Mouse (Mus musculus) Patski (cell line): ENCODE measurements around the gene Cavin2. TPM values are rescaled to one million over a fixed set of nuclear protein-coding genes. Genes with fewer than 3 reads are reported as not detected.

Source experiments
- ATAC-seq: fragments of 100-300 bp; one replicate; pipeline ENCODE4 v1.8.0; 2021
- CTCF ChIA-PET: fragments of 350-600 bp; sonication (Branson Sonifier 250); formaldehyde crosslinking; loops from one replicate; lab custom pipeline; 2022; ENCODE audit warnings: inconsistent platforms; lab: Charles Lee
- POLR2A ChIA-PET: fragments of 350-600 bp; sonication (Branson Sonifier 250); formaldehyde crosslinking; loops from one replicate; lab custom pipeline; 2022; ENCODE audit warnings: antibody characterized with exemption, inconsistent platforms; lab: Charles Lee
- DNase-seq: peaks from one replicate; pipeline ENCODE4 v3.0.0-alpha.2; 2011; ENCODE audit warnings: low read depth, low spot score
- H3K27me3 ChIP-seq: fragments of 371-371 bp; one replicate; pipeline ENCODE4 v1.5.1; 2021
- CTCF ChIP-seq: fragments of 100-300 bp; IDR thresholded peaks from one replicate; pipeline ENCODE4 v1.5.1; 2021
- in situ Hi-C: fragments of 300-500 bp; cut with MboI; formaldehyde crosslinking; loops from 3 replicates; pipeline ENCODE4 v1.11.1; 2018; ENCODE audit warnings: low pct_unique_long_range_greater_than_20kb, mixed read lengths
- polyA plus RNA-seq: library from polyadenylated mRNA; unstranded; gene quantifications from one replicate; pipeline ENCODE4 v1.2.3, GENCODE M21; 2021

Cavin2 gene
- polyA plus RNA-seq, 1 experiment from 2014 or later: 17.6 TPM

DNA sequence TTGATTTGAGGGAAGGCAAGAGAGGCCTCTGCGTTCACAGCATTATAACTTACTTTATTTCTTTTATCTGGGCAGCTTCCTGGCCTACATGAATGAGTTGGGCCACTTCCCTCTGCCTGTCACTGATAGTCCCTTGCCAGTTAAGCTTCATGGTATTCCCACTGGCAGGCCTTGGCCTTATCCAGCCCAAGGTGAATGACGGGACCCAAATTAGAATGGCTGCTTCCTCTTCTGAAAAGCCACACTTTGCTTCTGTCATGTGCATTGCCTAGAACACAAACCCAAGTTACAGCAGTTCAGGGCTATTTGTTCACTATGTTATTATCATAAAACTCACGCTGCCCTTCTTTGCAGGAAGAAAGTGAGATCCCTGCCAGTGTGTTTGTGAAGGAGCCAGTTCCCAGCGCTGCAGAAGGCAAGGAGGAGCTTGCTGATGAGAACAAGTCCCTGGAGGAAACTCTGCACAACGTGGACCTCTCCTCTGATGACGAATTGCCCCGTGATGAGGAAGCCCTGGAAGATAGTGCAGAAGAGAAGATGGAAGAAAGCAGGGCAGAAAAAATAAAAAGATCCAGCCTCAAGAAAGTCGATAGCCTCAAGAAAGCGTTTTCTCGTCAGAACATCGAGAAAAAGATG lies 11.5 kb downstream of the Cavin2 start:
- no peaks in the 10 kb centered on the region for H3K27me3 ChIP-seq
- TF ChIP-seq CTCF: no peak
- CTCF ChIA-PET: interaction anchor here (1.4 to 1.7 kb wide), 2 partner anchors 10 to 17 kb away, joined by 4 to 5 read pairs; no protein-coding TSS in a partner anchor
- in situ Hi-C loops: no loop called here
- POLR2A ChIA-PET: no interaction called here
- no peak for DNase-seq
- no peak for ATAC-seq

GRCm38 (mm10) chr1:51307056-51307455 lies 18.1 kb downstream of the Cavin2 start:
- ATAC-seq (no peak), DNase-seq (no peak)
- CTCF ChIA-PET: interaction anchor here (0.6 kb wide), 1 partner anchor 22 kb away, joined by 3 read pairs; no protein-coding TSS in a partner anchor
- TF ChIP-seq CTCF: no peak
- in situ Hi-C loops: no loop called here
- POLR2A ChIA-PET: no interaction called here
- H3K27me3 ChIP-seq: no peaks in the 10 kb centered on the region

DNA sequence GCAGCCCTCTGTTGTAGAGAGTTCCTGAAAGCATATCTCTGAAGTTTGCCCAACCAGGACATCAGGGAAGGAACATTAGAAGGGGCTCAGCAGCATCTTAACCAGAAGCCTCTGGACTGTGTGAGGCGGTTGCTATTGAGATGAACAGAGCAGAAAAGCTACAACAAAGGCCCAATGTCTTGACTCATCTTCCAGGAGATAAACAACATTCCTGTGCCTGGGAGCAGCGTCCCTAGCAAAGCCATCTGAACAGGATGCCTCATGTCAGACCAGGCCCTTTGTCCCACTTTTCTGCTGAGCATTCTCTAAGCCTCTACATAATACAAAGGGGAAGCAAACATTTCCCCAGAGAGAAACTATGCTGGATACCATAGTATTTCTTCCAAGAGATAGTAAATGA lies 26.6 kb downstream of the Cavin2 start:
- ChIA-PET POLR2A (no interaction called here), CTCF (interaction anchor here (1.1 to 1.3 kb wide), 2 partner anchors 18 to 19 kb away, joined by 3 to 4 read pairs; no protein-coding TSS in a partner anchor)
- TF ChIP-seq CTCF: no peak
- in situ Hi-C loops: no loop called here
- no peaks in the 10 kb centered on the region for H3K27me3 ChIP-seq
- ATAC-seq (peak; percentile 78), DNase-seq (no peak)

DNA sequence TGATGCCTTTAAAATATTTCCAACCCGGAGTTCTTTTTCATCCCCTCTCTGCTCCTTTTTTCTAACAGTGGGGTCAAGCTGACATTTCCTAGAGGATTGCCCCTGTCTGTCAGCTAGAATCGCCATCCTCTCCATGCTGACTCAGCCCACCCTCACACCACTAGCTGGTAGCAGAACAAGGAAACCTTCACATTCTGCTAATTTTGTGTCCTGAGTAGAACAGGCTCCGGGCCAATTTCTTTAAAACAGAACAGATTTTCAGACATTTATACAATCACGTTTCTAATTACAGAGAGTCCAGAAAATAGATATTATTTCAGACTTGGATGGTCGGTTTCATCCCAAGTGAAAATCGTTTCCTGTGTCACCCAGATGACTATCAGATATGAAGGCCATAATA lies 34.6 kb downstream of the Cavin2 start:
- CTCF ChIA-PET: no interaction called here
- no peak for TF ChIP-seq CTCF
- in situ Hi-C loops: no loop called here

GRCm38 (mm10) chr1:51328541-51328940 lies 39.6 kb downstream of the Cavin2 start:
- H3K27me3 ChIP-seq: no peaks in the 10 kb centered on the region
- ATAC-seq (no peak), DNase-seq (no peak)
- ChIA-PET CTCF (interaction anchor here (1.2 to 9.0 kb wide), 3 partner anchors 297 to 457 kb away, joined by 3 to 126 read pairs (median 4); no protein-coding TSS in a partner anchor), POLR2A (no interaction called here)
- no peak for TF ChIP-seq CTCF
- in situ Hi-C loops: no loop called here

More for the DNA sequence above, 34.6 kb downstream of the Cavin2 start:
- H3K27me3 ChIP-seq: no peaks in the 10 kb centered on the region
- POLR2A ChIA-PET: no interaction called here
- DNase-seq: no peak
- no peak for ATAC-seq

DNA sequence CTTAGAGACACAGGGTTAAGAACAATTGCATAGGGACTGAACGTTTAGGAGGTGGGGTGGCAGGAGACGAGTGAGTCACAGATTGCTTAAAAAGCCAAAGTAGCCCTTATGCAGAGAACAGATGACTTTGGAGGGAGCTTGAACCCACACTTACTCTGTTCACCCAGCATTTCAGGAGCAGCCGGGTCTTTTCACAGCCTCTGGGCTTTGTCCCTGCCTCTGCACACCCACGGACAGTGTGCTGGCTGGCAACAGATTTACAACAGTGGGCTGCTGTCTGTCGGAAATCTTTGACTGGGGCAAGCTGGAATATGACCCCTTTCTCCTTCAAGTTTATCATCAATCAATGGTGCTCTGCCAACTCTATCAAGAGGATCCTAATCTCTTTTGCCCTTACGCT lies 44.1 kb downstream of the Cavin2 start:
- no peak for DNase-seq
- no peak for TF ChIP-seq CTCF
- no peaks in the 10 kb centered on the region for H3K27me3 ChIP-seq
- ATAC-seq: no peak
- ChIA-PET POLR2A (interaction anchor here (0.6 to 1.6 kb wide), 2 partner anchors 366 to 371 kb away, joined by 3 to 6 read pairs; no protein-coding TSS in a partner anchor), CTCF (interaction anchor here (0.8 to 9.0 kb wide), 17 partner anchors 11 to 391 kb away, joined by 3 to 126 read pairs (median 4); no protein-coding TSS in a partner anchor)
- in situ Hi-C loops: loop anchor here (5.0 kb wide), 1 partner anchor 371 kb away; no protein-coding TSS in a partner anchor

DNA sequence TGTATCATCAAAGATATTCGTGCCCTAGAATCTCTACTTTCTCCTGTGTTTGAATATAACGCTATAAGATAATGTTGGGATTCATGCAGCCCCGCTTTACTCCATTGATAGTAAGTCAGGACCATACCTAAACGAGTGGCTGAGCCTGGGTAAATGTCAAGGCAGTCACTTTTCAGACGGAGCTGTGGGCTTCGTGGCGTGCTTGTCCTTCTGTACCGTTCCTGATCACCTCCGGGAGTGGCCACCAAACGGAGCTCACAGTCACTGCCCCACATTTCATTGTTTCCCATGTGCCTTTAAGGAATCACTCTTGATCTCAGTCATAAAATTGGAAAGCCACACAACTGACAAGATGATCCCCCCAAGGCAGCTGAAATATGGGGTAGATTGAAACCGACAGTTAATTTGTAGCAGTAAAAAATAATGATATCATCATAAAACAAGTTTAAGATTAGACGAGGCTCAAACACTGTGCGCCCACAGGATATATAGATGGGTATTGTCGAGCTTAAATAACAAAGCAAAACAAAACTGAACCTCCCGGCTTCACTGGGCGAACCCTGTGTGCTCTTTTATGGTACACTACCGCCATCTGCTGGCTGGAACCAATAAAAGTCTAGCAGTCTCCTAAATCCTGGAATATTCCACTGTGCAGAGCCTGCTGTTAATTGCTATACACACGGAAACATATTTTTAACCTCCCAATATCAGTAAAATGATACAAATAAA lies 44.8 kb downstream of the Cavin2 start:
- CTCF ChIA-PET: interaction anchor here (0.7 to 9.0 kb wide), 30 partner anchors 9 to 404 kb away, joined by 3 to 126 read pairs (median 4); no protein-coding TSS in a partner anchor
- peak; percentile 95 for ATAC-seq
- POLR2A ChIA-PET: interaction anchor here (0.6 to 1.6 kb wide), 4 partner anchors 285 to 371 kb away, joined by 3 to 6 read pairs (median 4); no protein-coding TSS in a partner anchor
- peak; percentile 89 for TF ChIP-seq CTCF
- no peaks in the 10 kb centered on the region for H3K27me3 ChIP-seq
- in situ Hi-C loops: loop anchor here (5.0 kb wide), 1 partner anchor 371 kb away; no protein-coding TSS in a partner anchor
- no peak for DNase-seq

DNA sequence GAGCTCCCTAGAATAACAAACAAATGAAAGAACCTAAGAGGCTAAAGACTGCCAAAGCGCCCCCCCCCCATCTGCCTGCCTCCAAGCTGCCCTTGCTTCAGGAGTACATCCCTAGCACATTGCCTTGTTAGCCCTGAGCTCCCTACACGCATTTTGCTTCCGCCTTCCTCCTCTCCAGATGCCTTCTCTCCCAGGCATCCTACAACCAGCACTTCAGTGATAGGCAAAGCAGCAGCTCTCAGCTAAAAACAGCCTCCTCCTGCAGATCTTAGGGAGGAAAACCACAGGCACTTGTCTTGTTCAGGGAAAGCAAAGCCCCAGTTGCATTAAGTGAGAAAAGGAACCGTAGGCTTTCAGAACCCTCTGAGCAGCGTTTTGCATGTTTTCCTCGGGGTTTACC lies 45.4 kb downstream of the Cavin2 start:
- ATAC-seq (peak; percentile 65), DNase-seq (no peak)
- in situ Hi-C loops: loop anchor here (5.0 kb wide), 1 partner anchor 372 kb away; no protein-coding TSS in a partner anchor
- H3K27me3 ChIP-seq: no peaks in the 10 kb centered on the region
- no peak for TF ChIP-seq CTCF
- ChIA-PET POLR2A (interaction anchor here (0.6 to 1.6 kb wide), 3 partner anchors 285 to 372 kb away, joined by 3 to 6 read pairs (median 4); no protein-coding TSS in a partner anchor), CTCF (interaction anchor here (1.0 to 9.0 kb wide), 21 partner anchors 9 to 404 kb away, joined by 3 to 126 read pairs (median 4); no protein-coding TSS in a partner anchor)

DNA sequence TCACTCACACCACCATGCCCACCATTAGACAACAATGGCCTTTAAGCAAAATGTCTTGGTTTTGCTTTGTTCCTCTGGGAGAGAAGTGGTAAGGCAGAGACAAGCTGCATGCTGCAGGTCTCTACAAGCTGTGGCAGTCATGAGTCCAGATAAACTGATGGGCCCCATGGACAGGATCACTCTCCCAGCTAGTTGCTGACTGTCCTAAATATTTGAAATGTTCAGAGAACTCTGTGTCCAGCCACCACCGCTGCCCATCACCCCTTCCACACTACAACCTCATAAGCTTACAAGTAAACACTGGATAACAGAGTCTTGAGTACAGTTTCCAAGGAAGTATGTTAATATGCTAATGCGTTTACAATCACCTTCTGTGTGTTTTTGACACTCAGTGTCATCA lies 46.2 kb downstream of the Cavin2 start:
- ChIA-PET POLR2A (no interaction called here), CTCF (interaction anchor here (1.0 to 9.0 kb wide), 4 partner anchors 123 to 370 kb away, joined by 3 to 126 read pairs (median 10); no protein-coding TSS in a partner anchor)
- in situ Hi-C loops: loop anchor here (5.0 kb wide), 1 partner anchor 262 kb away; no protein-coding TSS in a partner anchor
- ATAC-seq: no peak
- no peak for TF ChIP-seq CTCF
- H3K27me3 ChIP-seq: no peaks in the 10 kb centered on the region
- DNase-seq: no peak

GRCm38 (mm10) chr1:51344160-51344559 lies 55.2 kb downstream of the Cavin2 start:
- no peak for ATAC-seq
- POLR2A ChIA-PET: no interaction called here
- no peak for DNase-seq
- no peaks in the 10 kb centered on the region for H3K27me3 ChIP-seq
- no peak for TF ChIP-seq CTCF
- in situ Hi-C loops: no loop called here
- CTCF ChIA-PET: interaction anchor here (1.1 to 2.3 kb wide), 2 partner anchors 10 to 110 kb away, joined by 3 to 8 read pairs; no protein-coding TSS in a partner anchor
